Mouse (Mus musculus) lung, postnatal 25 days (tissue): ENCODE measurements around the gene Taar3.

Experiments used
- DNase-seq: peaks from one replicate; pipeline ENCODE4 v3.0.0; 2022; ENCODE audit warnings: low spot score

The Taar3 gene

GRCm38 (mm10) chr10:23949508-23950005 lies at the start of gene Taar3:
Gene Taar3, plus strand, starts transcription at chr10:23949558.
- no peak for DNase-seq

GRCm38 (mm10) chr10:23901119-23901518 lies 48.2 kb upstream of the Taar3 start:
- no peak for DNase-seq

- no peak for DNase-seq
Observed at GRCm38 (mm10) chr10:23905661-23906060, 43.7 kb upstream of the Taar3 start.

GRCm38 (mm10) chr10:23920056-23920455 lies 29.3 kb upstream of the Taar3 start, which contains the start of gene Taar1:
Gene Taar1, plus strand, starts transcription at chr10:23920356.
- DNase-seq = no peak

- DNase-seq = no peak
Observed at GRCm38 (mm10) chr10:23922468-23922867, 26.9 kb upstream of the Taar3 start.

GRCm38 (mm10) chr10:23923941-23924340 lies 25.4 kb upstream of the Taar3 start:
- DNase-seq = no peak

GRCm38 (mm10) chr10:23937613-23938012 lies 11.7 kb upstream of the Taar3 start:
- DNase-seq = no peak

GRCm38 (mm10) chr10:23938312-23938711 lies 11.0 kb upstream of the Taar3 start, which contains the start of gene Taar2:
Gene Taar2, plus strand, starts transcription at chr10:23938572.
- DNase-seq = no peak

GRCm38 (mm10) chr10:23942465-23942864 lies 6.9 kb upstream of the Taar3 start:
- no peak for DNase-seq

- no peak for DNase-seq
Observed at GRCm38 (mm10) chr10:23948026-23948425, 1.3 kb upstream of the Taar3 start.

- no peak for DNase-seq
Observed at GRCm38 (mm10) chr10:23951714-23952113, 2.4 kb downstream of the Taar3 start.

- DNase-seq = peak; percentile 16
Observed at GRCm38 (mm10) chr10:23959071-23959470, 9.7 kb downstream of the Taar3 start.

GRCm38 (mm10) chr10:23960444-23960915 lies 11.1 kb downstream of the Taar3 start, which contains the start of gene Taar4:
Gene Taar4, plus strand, starts transcription at chr10:23960494.
- no peak for DNase-seq

GRCm38 (mm10) chr10:23963444-23963843 lies 14.1 kb downstream of the Taar3 start:
- DNase-seq = no peak

- no peak for DNase-seq
Observed at GRCm38 (mm10) chr10:23964921-23965610, 15.7 kb downstream of the Taar3 start.

GRCm38 (mm10) chr10:23970656-23971165 lies 21.4 kb downstream of the Taar3 start, which contains the start of gene Taar5:
Gene Taar5, plus strand, starts transcription at chr10:23970706.
- DNase-seq = no peak

- no peak for DNase-seq
Observed at GRCm38 (mm10) chr10:23971256-23971655, 21.9 kb downstream of the Taar3 start.

GRCm38 (mm10) chr10:23977958-23978357 lies 28.6 kb downstream of the Taar3 start:
- no peak for DNase-seq

- peak; percentile 61 for DNase-seq
Observed at GRCm38 (mm10) chr10:23978901-23979705, 29.7 kb downstream of the Taar3 start.

GRCm38 (mm10) chr10:23985546-23985945 lies 36.2 kb downstream of the Taar3 start, which contains the start of gene Taar6:
Gene Taar6, minus strand, starts transcription at chr10:23985646.
- no peak for DNase-seq

GRCm38 (mm10) chr10:23986419-23986818 lies 37.1 kb downstream of the Taar3 start:
- no peak for DNase-seq

GRCm38 (mm10) chr10:23993381-23993780 lies 44.0 kb downstream of the Taar3 start, which contains the start of gene Taar7a:
Gene Taar7a, minus strand, starts transcription at chr10:23993481.
- DNase-seq = no peak
